Mouse (Mus musculus) MEL (cell line): ENCODE results near the gene Gnat1. TPM values are rescaled to one million over a fixed set of nuclear protein-coding genes. Genes with fewer than 3 reads are reported as not detected.

Experiments used
- DNase-seq: peaks from one replicate; pipeline ENCODE4 v3.0.0; 2011; ENCODE audit warnings: low read depth, low spot score
- H3K27ac ChIP-seq: 2 replicates; pipeline ENCODE4 v1.5.1; 2012; ENCODE audit warnings: low read depth, mild to moderate bottlenecking, control low read depth, low read length, moderate library complexity; ENCODE audit not compliant: control insufficient read depth
- H3K27me3 ChIP-seq, 2 experiments: fragments of 150-350 bp in 1 of 2; sonication (generic) in 1 of 2; 2 replicates each; pipeline ENCODE4 v1.6.1; 2012; ENCODE audit warnings: low read length in 2 of 2, mild to moderate bottlenecking in 2 of 2, improper control_type of control experiment in 1 of 2, moderate library complexity in 1 of 2; ENCODE audit not compliant: insufficient read depth in 2 of 2, control insufficient read depth in 1 of 2
- H3K36me3 ChIP-seq, 2 experiments: 2 replicates each; pipeline ENCODE4 v1.6.1; 2012 to 2014; ENCODE audit warnings: low read length in 2 of 2, improper control_type of control experiment in 1 of 2, inconsistent platforms in 1 of 2, mild to moderate bottlenecking in 1 of 2; ENCODE audit not compliant: insufficient read depth in 2 of 2, control insufficient read depth in 1 of 2
- H3K4me1 ChIP-seq, 2 experiments: fragments of 150-350 bp in 1 of 2; sonication (generic) in 1 of 2; 2 replicates each; pipeline ENCODE4 v1.6.1; 2012; ENCODE audit warnings: low read length in 2 of 2, improper control_type of control experiment in 1 of 2, mild to moderate bottlenecking in 1 of 2; ENCODE audit not compliant: insufficient read depth in 2 of 2, control insufficient read depth in 1 of 2
- H3K4me3 ChIP-seq, 2 experiments: fragments of 150-350 bp in 1 of 2; sonication (generic) in 1 of 2; 2 replicates each; pipeline ENCODE4 v1.5.1; 2012; ENCODE audit warnings: low read depth in 2 of 2, low read length in 2 of 2, mild to moderate bottlenecking in 2 of 2, moderate library complexity in 2 of 2, control low read depth in 1 of 2, improper control_type of control experiment in 1 of 2; ENCODE audit not compliant: control insufficient read depth in 1 of 2, insufficient read depth in 1 of 2
- H3K79me2 ChIP-seq: 2 replicates; pipeline ENCODE4 v1.6.1; 2012; ENCODE audit warnings: mild to moderate bottlenecking, low read length, moderate library complexity; ENCODE audit not compliant: control insufficient read depth, poor library complexity, insufficient read depth
- H3K9ac ChIP-seq: 2 replicates; pipeline ENCODE4 v1.6.1; 2012; ENCODE audit warnings: low read depth, mild to moderate bottlenecking, control low read depth, low read length, moderate library complexity; ENCODE audit not compliant: control insufficient read depth, poor library complexity, severe bottlenecking
- H3K9me3 ChIP-seq: fragments of 150-350 bp; sonication (generic); replicated peaks from 2 replicates; pipeline ENCODE4 v1.6.1; 2012; ENCODE audit warnings: mild to moderate bottlenecking, low read length, improper control_type of control experiment, moderate library complexity; ENCODE audit not compliant: insufficient read depth
- BHLHE40 ChIP-seq: IDR thresholded peaks from 2 replicates; pipeline ENCODE4 v1.6.1; 2012; ENCODE audit warnings: low read depth, mild to moderate bottlenecking, inconsistent platforms, low read length, improper control_type of control experiment, borderline replicate concordance
- CTCF ChIP-seq, 3 experiments: IDR thresholded peaks in 2 of 3; conservative IDR thresholded peaks in 1 of 3; 2 replicates each; pipeline ENCODE4 v1.5.1; 2011 to 2012; ENCODE audit warnings: low read length in 3 of 3, low read depth in 2 of 3, mild to moderate bottlenecking in 2 of 3, improper control_type of control experiment in 1 of 3, inconsistent platforms in 1 of 3, mixed read lengths in 1 of 3, moderate library complexity in 1 of 3; ENCODE audit not compliant: control insufficient read depth in 1 of 3, insufficient read depth in 1 of 3, poor library complexity in 1 of 3, severe bottlenecking in 1 of 3
- GABPA ChIP-seq: IDR thresholded peaks from 2 replicates; pipeline ENCODE4 v1.6.1; 2012; ENCODE audit warnings: low read depth, mild to moderate bottlenecking, inconsistent platforms, low read length, improper control_type of control experiment, moderate library complexity
- MEF2A ChIP-seq: IDR thresholded peaks from 2 replicates; pipeline ENCODE4 v1.6.1; 2014; ENCODE audit warnings: low read depth, mild to moderate bottlenecking, inconsistent platforms, low read length, improper control_type of control experiment; ENCODE audit not compliant: poor library complexity, insufficient replicate concordance, severe bottlenecking; ENCODE audit errors: extremely low read depth
- MYB ChIP-seq: IDR thresholded peaks from 2 replicates; pipeline ENCODE4 v1.6.1; 2011; ENCODE audit warnings: mild to moderate bottlenecking, low read depth, low read length, improper control_type of control experiment
- MYC ChIP-seq: IDR thresholded peaks from 2 replicates; pipeline ENCODE4 v1.6.1; 2011; ENCODE audit warnings: low read depth, mild to moderate bottlenecking, low read length, improper control_type of control experiment, moderate library complexity
- NELFE ChIP-seq: IDR thresholded peaks from 2 replicates; pipeline ENCODE4 v1.6.1; 2011; ENCODE audit warnings: low read depth, low read length, improper control_type of control experiment
- POLR2A ChIP-seq, 2 experiments: IDR thresholded peaks; 2 replicates each; pipeline ENCODE4 v1.6.1; 2011 to 2012; ENCODE audit warnings: low read length in 2 of 2, mild to moderate bottlenecking in 2 of 2, control low read depth in 1 of 2, improper control_type of control experiment in 1 of 2, low read depth in 1 of 2, moderate library complexity in 1 of 2; ENCODE audit not compliant: control insufficient read depth in 1 of 2, insufficient read depth in 1 of 2, poor library complexity in 1 of 2
- RAD21 ChIP-seq: IDR thresholded peaks from 2 replicates; pipeline ENCODE4 v1.6.1; 2011; ENCODE audit warnings: mild to moderate bottlenecking, low read depth, low read length, improper control_type of control experiment
- RCOR1 ChIP-seq: IDR thresholded peaks from 2 replicates; pipeline ENCODE4 v1.6.1; 2012; ENCODE audit warnings: low read depth, mild to moderate bottlenecking, inconsistent platforms, low read length, improper control_type of control experiment
- SMC3 ChIP-seq: IDR thresholded peaks from 2 replicates; pipeline ENCODE4 v1.6.1; 2011; ENCODE audit warnings: low read depth, low read length, improper control_type of control experiment
- TCF12 ChIP-seq: IDR thresholded peaks from 2 replicates; pipeline ENCODE4 v1.6.1; 2014; ENCODE audit warnings: low read depth, mild to moderate bottlenecking, inconsistent platforms, low read length, improper control_type of control experiment, moderate library complexity
- UBTF ChIP-seq: IDR thresholded peaks from 2 replicates; pipeline ENCODE4 v1.6.1; 2012; ENCODE audit warnings: low read depth, mild to moderate bottlenecking, inconsistent platforms, low read length, improper control_type of control experiment, moderate library complexity, borderline replicate concordance; ENCODE audit not compliant: insufficient read depth
- USF1 ChIP-seq: IDR thresholded peaks from 2 replicates; pipeline ENCODE4 v1.6.1; 2014; ENCODE audit warnings: low read depth, mild to moderate bottlenecking, inconsistent platforms, low read length, improper control_type of control experiment, moderate library complexity
- ZC3H11A ChIP-seq: IDR thresholded peaks from 2 replicates; pipeline ENCODE4 v1.6.1; 2012; ENCODE audit warnings: low read depth, mild to moderate bottlenecking, inconsistent platforms, low read length, improper control_type of control experiment
- ZKSCAN1 ChIP-seq: IDR thresholded peaks from 2 replicates; pipeline ENCODE4 v1.6.1; 2012; ENCODE audit warnings: low read depth, mild to moderate bottlenecking, inconsistent platforms, low read length, improper control_type of control experiment, moderate library complexity
- ZNF384 ChIP-seq: IDR thresholded peaks from 2 replicates; pipeline ENCODE4 v1.6.1; 2012; ENCODE audit warnings: low read depth, mild to moderate bottlenecking, inconsistent platforms, low read length, improper control_type of control experiment
- polyA plus RNA-seq, 2 experiments: library from polyadenylated mRNA; stranded (reverse) in 1 of 2; unstranded in 1 of 2; fragments of >175 nt in 1 of 2; fragments of >200 nt in 1 of 2; gene quantifications; 2 replicates each; pipeline versions ENCODE4 v1.2.1 to v1.2.4; 2012; ENCODE audit warnings: low replicate concordance in 2 of 2, low read depth in 1 of 2; ENCODE audit not compliant: insufficient read length in 2 of 2, insufficient read depth in 1 of 2, missing spikeins in 1 of 2
- total RNA-seq: library from RNA; depleted of rRNA; stranded (reverse); fragments of 300-350 nt; gene quantifications from 2 replicates; pipeline ENCODE4 v1.2.3, GENCODE M21; 2012

Gene Gnat1
- total and polyA plus RNA-seq, 3 experiments: 0.27 to 326 TPM; not detected in 1

DNA sequence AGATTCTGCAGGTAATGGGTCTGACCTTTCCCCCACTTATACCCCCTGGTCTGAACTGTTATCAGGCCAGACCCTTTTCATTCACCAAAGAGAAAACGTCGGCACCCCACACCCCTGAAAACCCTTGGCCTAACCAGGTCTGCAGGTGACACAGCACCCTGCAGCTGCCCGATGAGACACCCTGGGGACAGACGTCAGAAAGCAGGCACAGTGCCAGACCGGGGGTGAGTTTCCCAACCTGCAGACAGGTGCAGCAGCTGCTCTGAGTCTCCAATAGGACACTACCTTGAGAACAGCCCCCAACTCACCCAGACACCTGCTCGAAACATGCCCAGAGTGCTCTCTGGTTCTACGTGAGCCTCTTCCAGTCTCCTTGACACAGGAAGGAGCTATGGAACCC, 9.4 kb upstream of the Gnat1 start:
- TF ChIP-seq ZKSCAN1 (no peak), TCF12 (no peak), BHLHE40 (no peak), USF1 (no peak), MEF2A (no peak), ZNF384 (no peak), NELFE (no peak), MYC (no peak), POLR2A (IDR thresholded peaks at IDR 0.05; ENCODE audit: control insufficient read depth in 1 of 2, insufficient read depth in 1 of 2, low read depth in 1 of 2, low read length in 2 of 2, poor library complexity in 1 of 2) (no peak), UBTF (no peak), RCOR1 (no peak)
- no peaks in the 10 kb centered on the region for H3K4me1 ChIP-seq
- no peak overlapping the region for H3K9ac ChIP-seq
- no peaks in the 10 kb centered on the region for H3K36me3 ChIP-seq
- H3K9me3 ChIP-seq: no peaks in the 10 kb centered on the region
- H3K79me2 ChIP-seq: no peaks in the 10 kb centered on the region
- no peak overlapping the region for H3K27ac ChIP-seq
- no peak overlapping the region for H3K4me3 ChIP-seq
- DNase-seq: no peak
- H3K27me3 ChIP-seq: peaks cover 4 to 11% of the 10 kb centered on the region in 2 experiments

DNA sequence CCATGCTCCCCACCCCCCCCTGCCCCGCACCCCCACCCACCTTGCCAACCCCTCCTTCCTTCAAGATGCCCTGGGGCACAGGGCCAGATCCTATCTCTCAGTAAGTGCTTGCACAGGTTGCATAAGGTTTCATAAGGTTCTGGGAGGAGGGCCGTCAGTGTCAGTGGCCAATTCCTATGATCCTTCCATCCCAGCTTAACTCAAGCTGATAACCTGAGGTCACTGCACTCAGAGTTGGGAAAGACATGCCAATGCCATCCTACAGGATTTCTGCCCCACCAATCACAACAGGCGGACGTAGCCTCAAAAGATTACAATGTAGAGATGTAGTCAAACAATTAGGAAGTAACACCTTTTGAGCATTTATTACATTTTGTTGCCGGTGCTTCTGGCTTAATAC, 8.9 kb upstream of the Gnat1 start:
- peaks cover 4 to 11% of the 10 kb centered on the region in 2 experiments for H3K27me3 ChIP-seq
- H3K9me3 ChIP-seq: no peaks in the 10 kb centered on the region

DNA sequence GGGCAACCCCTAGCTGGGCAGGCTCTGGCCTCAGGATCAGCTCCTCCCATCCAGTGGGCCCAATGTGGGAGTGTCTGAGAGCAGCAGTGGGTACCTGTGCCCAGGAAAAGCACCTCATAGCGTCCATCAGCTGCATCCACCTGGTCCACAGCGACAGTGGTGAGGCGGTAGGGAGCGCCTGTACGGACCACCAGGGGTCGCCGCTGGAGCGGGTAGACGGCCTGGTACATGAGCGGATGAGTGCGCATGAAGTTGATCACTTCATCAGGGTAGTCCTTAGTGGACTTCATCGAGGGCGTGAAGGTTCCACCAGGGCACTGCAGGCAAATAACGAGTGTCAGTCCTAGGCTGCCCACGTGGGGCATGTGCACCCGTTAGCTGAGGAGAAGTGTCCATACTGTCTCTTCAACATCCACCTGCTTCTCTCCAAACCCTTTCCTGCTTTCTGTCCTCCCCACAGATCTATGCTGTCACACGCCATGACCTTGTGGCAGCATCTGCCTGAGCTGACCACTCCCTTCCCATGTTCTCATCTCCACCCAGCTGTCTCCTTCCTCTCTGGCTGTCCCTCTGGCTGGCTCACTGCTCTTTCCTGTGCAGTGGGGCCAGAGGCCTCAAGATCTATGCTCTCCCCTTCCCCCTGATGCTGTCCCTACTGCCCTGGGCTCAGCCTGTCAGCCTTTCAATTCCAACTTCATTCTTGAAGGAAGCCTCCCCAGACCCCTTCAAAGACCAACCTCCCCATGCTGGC, 5.9 kb upstream of the Gnat1 start:
- Histone ChIP-seq H3K9ac (no peak overlapping the region), H3K27me3 (peaks cover 9 to 11% of the 10 kb centered on the region in 2 experiments), H3K4me1 (no peaks in the 10 kb centered on the region), H3K36me3 (no peaks in the 10 kb centered on the region), H3K79me2 (no peaks in the 10 kb centered on the region), H3K27ac (no peak overlapping the region), H3K9me3 (no peaks in the 10 kb centered on the region), H3K4me3 (no peak overlapping the region)
- DNase-seq: peak; percentile 45
- TF ChIP-seq SMC3 (peak; percentile 81), MYB (no peak), CTCF (IDR thresholded peaks at IDR 0.05 in 2 of 3, conservative IDR thresholded peaks at IDR 0.05 in 1 of 3; ENCODE audit: control insufficient read depth in 1 of 3, insufficient read depth in 1 of 3, low read depth in 2 of 3, low read length in 3 of 3, poor library complexity in 1 of 3, severe bottlenecking in 1 of 3) (peak; percentile 53 to 82 (median 72)), ZC3H11A (peak; percentile 48), USF1 (no peak), RAD21 (peak; percentile 65)

More for the DNA sequence above, 8.9 kb upstream of the Gnat1 start:
- Histone ChIP-seq H3K27ac (no peak overlapping the region), H3K4me3 (no peak overlapping the region), H3K4me1 (no peaks in the 10 kb centered on the region), H3K79me2 (no peaks in the 10 kb centered on the region), H3K36me3 (no peaks in the 10 kb centered on the region), H3K9ac (no peak overlapping the region)
- TF ChIP-seq GABPA (no peak), POLR2A (IDR thresholded peaks at IDR 0.05; ENCODE audit: control insufficient read depth in 1 of 2, insufficient read depth in 1 of 2, low read depth in 1 of 2, low read length in 2 of 2, poor library complexity in 1 of 2) (no peak)
- DNase-seq: no peak
